Mouse (Mus musculus) bone marrow macrophage, adult 2 months (primary cell): ENCODE results near the gene Hacd3. TPM values are rescaled to one million over a fixed set of nuclear protein-coding genes. Genes with fewer than 3 reads are reported as not detected.
"Not testable (repeated sequence)": the region's sequence is repeated elsewhere in the genome, so short reads cannot be mapped to it uniquely, and the experiment has no call there.

Experiments
- H3K27ac ChIP-seq: 2 replicates; pipeline ENCODE4 v1.5.1; 2012; ENCODE audit warnings: low read depth, low read length; ENCODE audit not compliant: insufficient read depth
- H3K4me1 ChIP-seq: 2 replicates; pipeline ENCODE4 v1.6.1; 2012; ENCODE audit warnings: low read length; ENCODE audit not compliant: control insufficient read depth, insufficient read depth
- H3K4me3 ChIP-seq: 2 replicates; pipeline ENCODE4 v1.5.1; 2012; ENCODE audit warnings: mild to moderate bottlenecking, low read length, moderate library complexity; ENCODE audit not compliant: insufficient read depth
- CTCF ChIP-seq: IDR thresholded peaks from 2 replicates; pipeline ENCODE4 v1.5.1; 2012; ENCODE audit warnings: low read depth, mild to moderate bottlenecking, low read length, moderate library complexity
- POLR2A ChIP-seq: IDR thresholded peaks from 2 replicates; pipeline ENCODE4 v1.6.1; 2012; ENCODE audit warnings: mild to moderate bottlenecking, low read depth, low read length, borderline replicate concordance
- polyA plus RNA-seq: library from polyadenylated mRNA; stranded (reverse); fragments of >200 nt; gene quantifications from 2 replicates; pipeline ENCODE4 v1.2.4, GENCODE M21; 2012; ENCODE audit not compliant: missing spikeins, insufficient read depth, insufficient read length

The Hacd3 gene
- polyA plus RNA-seq, 1 experiment = 27.7 TPM

- peak within 1 kb of the TSS; percentile 72 for H3K4me3 ChIP-seq
Measured at GRCm38 (mm10) chr9:65032269-65033108, 11.0 kb upstream of the Hacd3 start, which contains the start of gene Dpp8. Gene Dpp8 (plus strand): TSS chr9:65032414.

GRCm38 (mm10) chr9:65031894-65032268 lies 10.4 kb upstream of the Hacd3 start:
- Histone ChIP-seq H3K4me1 (peaks cover 10% of the 10 kb centered on the region), H3K27ac (peak overlapping the region; percentile 87), H3K4me3 (peak overlapping the region; percentile 51)
- TF ChIP-seq POLR2A = no peak
- no peak for TF ChIP-seq CTCF

More at GRCm38 (mm10) chr9:65032269-65033108, 11.0 kb upstream of the Hacd3 start, which contains the start of gene Dpp8:
- Histone ChIP-seq H3K4me1 (peaks cover 10% of the 10 kb centered on the region), H3K27ac (peak within 1 kb of the TSS; percentile 87)
- TF ChIP-seq POLR2A = no peak
- peak; percentile 69 for TF ChIP-seq CTCF

GRCm38 (mm10) chr9:65031355-65031754 lies 9.9 kb upstream of the Hacd3 start:
- Histone ChIP-seq H3K4me1 (peaks cover 10% of the 10 kb centered on the region), H3K27ac (peak overlapping the region; percentile 87)
- H3K4me3 ChIP-seq = not testable (repeated sequence)

- H3K27ac ChIP-seq = no peak overlapping the region
- H3K4me1 ChIP-seq = peaks cover 2% of the 10 kb centered on the region
- TF ChIP-seq POLR2A (no peak), CTCF (no peak)
- H3K4me3 ChIP-seq = no peak overlapping the region
Measured at GRCm38 (mm10) chr9:65028313-65028712, 6.8 kb upstream of the Hacd3 start.

- peaks cover 7% of the 10 kb centered on the region for H3K4me1 ChIP-seq
- no peak for TF ChIP-seq CTCF
- no peak for TF ChIP-seq POLR2A
- H3K4me3 ChIP-seq = no peak overlapping the region
- H3K27ac ChIP-seq = no peak overlapping the region
Measured at GRCm38 (mm10) chr9:65027241-65027640, 5.7 kb upstream of the Hacd3 start.

- TF ChIP-seq CTCF (no peak), POLR2A (no peak)
- peaks cover 24% of the 10 kb centered on the region for H3K4me1 ChIP-seq
- H3K27ac ChIP-seq = no peak overlapping the region
- H3K4me3 ChIP-seq = no peak overlapping the region
Measured at GRCm38 (mm10) chr9:65023447-65023846, 2.0 kb upstream of the Hacd3 start.

- no peak for TF ChIP-seq CTCF
- no peak for TF ChIP-seq POLR2A
- Histone ChIP-seq H3K27ac (no peak overlapping the region), H3K4me1 (peaks cover 32% of the 10 kb centered on the region), H3K4me3 (no peak overlapping the region)
Measured at GRCm38 (mm10) chr9:65022580-65023135, 1.2 kb upstream of the Hacd3 start.

GRCm38 (mm10) chr9:65021887-65022579 lies 540 bp upstream of the Hacd3 start:
- Histone ChIP-seq H3K4me1 (peaks cover 35% of the 10 kb centered on the region), H3K27ac (peak overlapping the region; percentile 91), H3K4me3 (peak overlapping the region; percentile 98)
- TF ChIP-seq POLR2A (no peak), CTCF (no peak)

- peaks cover 46% of the 10 kb centered on the region for H3K4me1 ChIP-seq
- TF ChIP-seq POLR2A (no peak), CTCF (no peak)
- no peak overlapping the region for H3K27ac ChIP-seq
- H3K4me3 ChIP-seq = no peak overlapping the region
Measured at GRCm38 (mm10) chr9:65020128-65020527, 1.4 kb downstream of the Hacd3 start.

GRCm38 (mm10) chr9:65019146-65019545 lies 2.3 kb downstream of the Hacd3 start:
- H3K4me1 ChIP-seq = peaks cover 52% of the 10 kb centered on the region
- no peak for TF ChIP-seq POLR2A
- TF ChIP-seq CTCF = no peak
- no peak overlapping the region for H3K4me3 ChIP-seq
- no peak overlapping the region for H3K27ac ChIP-seq
